Mouse (Mus musculus): ENCODE data around the gene Usp45.

- TF ChIP-seq CHD2 (IDR thresholded peaks at IDR 0.05; ENCODE audit: low read depth, low read length) (no peak), ZC3H11A (IDR thresholded peaks at IDR 0.05; ENCODE audit: borderline replicate concordance, low read depth, low read length) (no peak), ZNF384 (IDR thresholded peaks at IDR 0.05; ENCODE audit: low read depth, low read length) (no peak), HCFC1 (IDR thresholded peaks at IDR 0.05; ENCODE audit: borderline replicate concordance, insufficient read depth, low read length) (no peak), MAFK (IDR thresholded peaks at IDR 0.05; ENCODE audit: insufficient read depth, low read depth, low read length) (no peak)
Observed at GRCm38 (mm10) chr4:21885831-21886230, 118.9 kb downstream of the Usp45 start.

Measured in ES-E14 (cell line).